Mouse (Mus musculus): ENCODE results near the gene Casc4. TPM values are rescaled to one million over a fixed set of nuclear protein-coding genes. Genes with fewer than 3 reads are reported as not detected.
"Not testable (repeated sequence)": the region's sequence is repeated elsewhere in the genome, so short reads cannot be mapped to it uniquely, and the experiment has no call there.

The Casc4 gene
- total RNA-seq, 1 experiment, result 95.8 TPM

GRCm38 (mm10) chr2:121916047-121916970 lies 49.5 kb downstream of the Casc4 start:
- no peak for DNase-seq (ENCODE audit: low read depth, low spot score)

GRCm38 (mm10) chr2:121937624-121938023 lies 70.9 kb downstream of the Casc4 start:
- H3K9me3 ChIP-seq (ENCODE audit: control insufficient read depth, insufficient read depth, low read depth, low read length); H3K4me3 ChIP-seq (ENCODE audit: insufficient read depth in 1 of 2, low read depth in 1 of 2, low read length in 2 of 2, poor library complexity in 1 of 2, severe bottlenecking in 1 of 2); DNase-seq (ENCODE audit: low read depth, low spot score); H3K36me3 ChIP-seq (ENCODE audit: control insufficient read depth, insufficient read depth, low read length, poor library complexity, severe bottlenecking); in situ Hi-C loops (cut with MboI; ENCODE audit: low sequenced_read_pairs in 2 of 2, unreplicated experiment in 2 of 2); H3K4me1 ChIP-seq (ENCODE audit: control insufficient read depth in 2 of 2, insufficient read depth in 2 of 2, low read length in 2 of 2, poor library complexity in 1 of 2); H3K9ac ChIP-seq (ENCODE audit: insufficient read depth, low read depth, low read length, poor library complexity, severe bottlenecking); H3K27ac ChIP-seq (ENCODE audit: insufficient read depth, low read depth, low read length, poor library complexity, severe bottlenecking): not testable (repeated sequence)
- peak; percentile 51; the same call in 1 of the 2 replicates for TF ChIP-seq ZNF384 (IDR thresholded peaks at IDR 0.05; ENCODE audit: low read depth, low read length)

More at GRCm38 (mm10) chr2:121916047-121916970, 49.5 kb downstream of the Casc4 start:
- no peaks in the 10 kb centered on the region for H3K9me3 ChIP-seq (ENCODE audit: control insufficient read depth, insufficient read depth, low read depth, low read length)
- H3K27ac ChIP-seq (ENCODE audit: insufficient read depth, low read depth, low read length, poor library complexity, severe bottlenecking), result no peak overlapping the region
- H3K36me3 ChIP-seq (ENCODE audit: control insufficient read depth, insufficient read depth, low read length, poor library complexity, severe bottlenecking), result peaks cover 2% of the 10 kb centered on the region; the same call in 1 of the 2 replicates
- H3K9ac ChIP-seq (ENCODE audit: insufficient read depth, low read depth, low read length, poor library complexity, severe bottlenecking), result no peak overlapping the region
- H3K4me3 ChIP-seq (ENCODE audit: insufficient read depth in 1 of 2, low read depth in 1 of 2, low read length in 2 of 2, poor library complexity in 1 of 2, severe bottlenecking in 1 of 2), result no peak overlapping the region
- H3K4me1 ChIP-seq (ENCODE audit: control insufficient read depth in 2 of 2, insufficient read depth in 2 of 2, low read length in 2 of 2, poor library complexity in 1 of 2), result no peaks in the 10 kb centered on the region
- TF ChIP-seq MAFK (IDR thresholded peaks at IDR 0.05; ENCODE audit: insufficient read depth, low read depth, low read length), result no peak
- TF ChIP-seq CHD2 (IDR thresholded peaks at IDR 0.05; ENCODE audit: low read depth, low read length), result no peak
- TF ChIP-seq ZC3H11A (IDR thresholded peaks at IDR 0.05; ENCODE audit: borderline replicate concordance, low read depth, low read length), result no peak
- no peak for TF ChIP-seq ZNF384 (IDR thresholded peaks at IDR 0.05; ENCODE audit: low read depth, low read length)
- no peak for TF ChIP-seq HCFC1 (IDR thresholded peaks at IDR 0.05; ENCODE audit: borderline replicate concordance, insufficient read depth, low read length)
- in situ Hi-C loops (cut with MboI; ENCODE audit: low sequenced_read_pairs in 2 of 2, unreplicated experiment in 2 of 2), result no loop called here

GRCm38 (mm10) chr2:121943364-121943763 lies 76.6 kb downstream of the Casc4 start:
- Histone ChIP-seq H3K27ac (ENCODE audit: insufficient read depth, low read depth, low read length, poor library complexity, severe bottlenecking) (no peak overlapping the region), H3K4me1 (ENCODE audit: control insufficient read depth in 2 of 2, insufficient read depth in 2 of 2, low read length in 2 of 2, poor library complexity in 1 of 2) (no peaks in the 10 kb centered on the region), H3K9me3 (ENCODE audit: control insufficient read depth, insufficient read depth, low read depth, low read length) (no peaks in the 10 kb centered on the region), H3K9ac (ENCODE audit: insufficient read depth, low read depth, low read length, poor library complexity, severe bottlenecking) (no peak overlapping the region), H3K36me3 (ENCODE audit: control insufficient read depth, insufficient read depth, low read length, poor library complexity, severe bottlenecking) (no peaks in the 10 kb centered on the region), H3K4me3 (ENCODE audit: insufficient read depth in 1 of 2, low read depth in 1 of 2, low read length in 2 of 2, poor library complexity in 1 of 2, severe bottlenecking in 1 of 2) (no peak overlapping the region)
- DNase-seq (ENCODE audit: low read depth, low spot score), result no peak
- in situ Hi-C loops (cut with MboI; ENCODE audit: low sequenced_read_pairs in 2 of 2, unreplicated experiment in 2 of 2), result no loop called here
- TF ChIP-seq CHD2 (IDR thresholded peaks at IDR 0.05; ENCODE audit: low read depth, low read length) (no peak), MAFK (IDR thresholded peaks at IDR 0.05; ENCODE audit: insufficient read depth, low read depth, low read length) (no peak), ZNF384 (IDR thresholded peaks at IDR 0.05; ENCODE audit: low read depth, low read length) (no peak), ZC3H11A (IDR thresholded peaks at IDR 0.05; ENCODE audit: borderline replicate concordance, low read depth, low read length) (no peak), HCFC1 (IDR thresholded peaks at IDR 0.05; ENCODE audit: borderline replicate concordance, insufficient read depth, low read length) (no peak)

GRCm38 (mm10) chr2:121954971-121955656 lies 88.3 kb downstream of the Casc4 start:
- no peak for TF ChIP-seq CHD2 (IDR thresholded peaks at IDR 0.05; ENCODE audit: low read depth, low read length)
- no peak for TF ChIP-seq HCFC1 (IDR thresholded peaks at IDR 0.05; ENCODE audit: borderline replicate concordance, insufficient read depth, low read length)
- no peak for TF ChIP-seq MAFK (IDR thresholded peaks at IDR 0.05; ENCODE audit: insufficient read depth, low read depth, low read length)
- no peak for TF ChIP-seq ZNF384 (IDR thresholded peaks at IDR 0.05; ENCODE audit: low read depth, low read length)
- H3K4me3 ChIP-seq (ENCODE audit: insufficient read depth in 1 of 2, low read depth in 1 of 2, low read length in 2 of 2, poor library complexity in 1 of 2, severe bottlenecking in 1 of 2), result peak overlapping the region; percentile 88 to 94
- H3K9ac ChIP-seq (ENCODE audit: insufficient read depth, low read depth, low read length, poor library complexity, severe bottlenecking), result peak overlapping the region; percentile 98
- H3K27ac ChIP-seq (ENCODE audit: insufficient read depth, low read depth, low read length, poor library complexity, severe bottlenecking), result peak overlapping the region; percentile 71; the same call in 1 of the 2 replicates
- no peaks in the 10 kb centered on the region for H3K9me3 ChIP-seq (ENCODE audit: control insufficient read depth, insufficient read depth, low read depth, low read length)
- H3K36me3 ChIP-seq (ENCODE audit: control insufficient read depth, insufficient read depth, low read length, poor library complexity, severe bottlenecking), result no peaks in the 10 kb centered on the region
- in situ Hi-C loops (cut with MboI; ENCODE audit: low sequenced_read_pairs in 2 of 2, unreplicated experiment in 2 of 2), result no loop called here
- no peak for DNase-seq (ENCODE audit: low read depth, low spot score)
- 0 out of 4 replicates have a peak, but pooled peaks cover 2% of the 10 kb centered on the region in 2 experiments for H3K4me1 ChIP-seq (ENCODE audit: control insufficient read depth in 2 of 2, insufficient read depth in 2 of 2, low read length in 2 of 2, poor library complexity in 1 of 2)

Data from ES-E14 (cell line).